Mouse (Mus musculus): Measurements from ENCODE around the gene Pid1.

Pid1 gene

DNA sequence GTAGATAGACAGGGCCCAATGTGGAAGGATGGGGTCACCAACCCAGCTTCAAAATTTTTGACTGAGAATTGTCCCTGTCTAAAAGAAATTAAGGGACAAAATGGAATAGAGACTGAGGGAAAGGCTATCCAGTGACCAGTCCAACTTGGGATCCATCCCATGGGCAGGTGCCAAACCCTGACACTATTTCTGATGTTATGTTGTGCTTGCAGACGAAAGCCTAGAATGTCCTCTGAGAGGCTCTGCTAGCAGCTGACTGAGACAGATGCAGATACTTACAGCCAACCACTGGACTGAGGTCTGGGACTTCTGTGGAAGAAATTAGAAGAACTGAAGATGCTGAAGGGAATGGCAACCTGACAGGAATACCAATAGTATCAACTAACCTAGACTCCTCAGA, 338.2 kb downstream of the Pid1 start:
- DNase-seq (ENCODE audit: low spot score): no peak

DNA sequence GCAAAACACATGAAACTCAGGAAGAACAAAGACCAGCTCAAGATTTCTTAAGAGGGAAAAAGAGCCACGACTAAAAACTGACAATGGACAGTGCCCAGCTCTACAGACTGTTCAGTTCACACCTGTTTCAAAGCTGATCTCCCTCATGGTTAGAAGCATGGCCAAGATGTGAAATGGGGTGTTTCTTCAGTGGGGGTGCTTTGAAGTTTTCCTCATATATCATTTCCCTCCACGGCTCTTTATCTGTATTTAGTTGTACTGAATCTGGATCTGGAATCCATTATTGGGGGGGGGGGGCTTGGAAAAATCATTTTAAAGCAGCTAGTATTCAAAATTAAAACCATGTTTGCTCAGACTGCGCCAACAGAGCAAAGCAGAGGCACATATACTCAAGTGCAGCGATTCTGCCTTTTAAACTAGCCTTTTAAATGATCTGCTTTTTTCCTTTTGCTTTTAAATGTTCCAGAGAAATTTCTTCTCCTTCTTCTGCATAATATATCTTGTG, 351.1 kb downstream of the Pid1 start:
- DNase-seq (ENCODE audit: low spot score): no peak

GRCm38 (mm10) chr1:84002630-84003029, 361.4 kb downstream of the Pid1 start:
- no peak for DNase-seq (ENCODE audit: low spot score)

All from layer of hippocampus, adult 9-10 months (tissue).